Mouse (Mus musculus): Measurements from ENCODE around the gene Fam206a. TPM values are rescaled to one million over a fixed set of nuclear protein-coding genes. Genes with fewer than 3 reads are reported as not detected.

Fam206a gene
- polyA plus RNA-seq (2015; fragmentation: Nextera tagmentation; extraction: Ambion mirVana) = 13.0 and 14.9 TPM in 2 replicates

- peak within 1 kb of the TSS; percentile 74 for H3K27ac ChIP-seq
- no peaks in the 10 kb centered on the region for H3K9me3 ChIP-seq
- peak within 1 kb of the TSS; percentile 81 for H3K4me3 ChIP-seq (replicated peaks)
- ATAC-seq = peak; percentile 99
- under 1% methylated on average over 72 of the region's 72 CpGs for WGBS
- H3K4me2 ChIP-seq (replicated peaks) = peak within 1 kb of the TSS; percentile 81
- peaks cover 14% of the 10 kb centered on the region; the same call in 1 of the 2 replicates for H3K36me3 ChIP-seq
- H3K9ac ChIP-seq = peak within 1 kb of the TSS; percentile 70
- H3K27me3 ChIP-seq (replicated peaks) = no peaks in the 10 kb centered on the region
- H3K4me1 ChIP-seq (replicated peaks) = peaks cover 20% of the 10 kb centered on the region
Measured at GRCm38 (mm10) chr4:56801907-56802668, at the start of gene Fam206a, which contains the start of gene Elp1. TSS of gene Fam206a (plus strand) at chr4:56802345. TSS of gene Elp1 (minus strand) at chr4:56802331.

DNA sequence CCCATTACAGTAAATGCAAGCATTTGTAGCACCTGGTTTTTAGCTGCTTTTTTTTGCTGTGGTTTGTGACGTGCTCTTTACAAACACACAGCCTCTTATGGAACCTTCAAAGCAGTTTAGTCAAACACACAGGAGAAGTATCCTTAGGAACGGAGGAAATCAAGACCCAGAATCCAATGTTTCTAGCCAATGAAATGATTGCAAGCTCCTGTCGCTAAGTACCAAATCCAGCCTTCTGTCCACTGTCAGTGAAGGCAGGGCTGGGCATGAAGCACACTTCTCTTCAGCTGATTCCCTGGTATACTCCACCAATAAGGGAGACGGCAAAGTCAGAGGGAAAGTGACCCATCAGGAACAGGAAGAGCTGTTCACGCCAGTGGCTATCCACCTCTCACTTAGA lies 46.1 kb upstream of the Fam206a start:
- H3K36me3 ChIP-seq = peaks cover 37% of the 10 kb centered on the region
- no peaks in the 10 kb centered on the region for H3K9me3 ChIP-seq

DNA sequence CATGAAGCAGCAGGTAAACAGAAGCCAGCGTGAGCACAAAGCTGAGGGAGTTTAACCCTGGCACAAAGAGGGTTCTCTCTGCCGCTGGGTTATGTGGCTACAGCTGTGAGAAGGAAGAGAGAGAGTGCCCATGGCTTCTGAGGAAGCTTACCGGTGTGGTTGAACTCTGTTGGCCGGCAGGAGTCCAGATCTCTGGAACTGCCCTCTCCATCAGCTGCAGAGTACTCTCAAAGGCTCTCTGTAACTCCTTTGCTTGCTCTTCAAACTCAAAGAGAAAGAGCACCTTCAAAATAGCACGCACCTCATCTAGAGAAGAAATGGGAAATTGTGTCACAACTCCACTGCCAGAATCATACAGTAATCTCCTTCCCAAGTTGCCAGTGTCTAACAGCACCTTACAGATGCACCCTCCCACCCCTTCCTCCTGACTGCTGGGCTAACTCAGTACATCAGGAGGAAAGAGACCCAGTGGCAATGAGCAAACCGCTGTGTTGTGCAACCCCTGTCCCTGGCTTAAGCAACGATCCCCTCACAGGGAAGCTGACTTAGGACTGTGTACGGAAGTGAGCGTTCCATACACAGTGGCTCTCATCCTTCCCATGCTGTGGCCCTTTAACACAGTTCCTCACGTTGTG lies 45.1 kb upstream of the Fam206a start:
- Histone ChIP-seq H3K27me3 (replicated peaks) (no peaks in the 10 kb centered on the region), H3K27ac (no peak overlapping the region), H3K9me3 (no peaks in the 10 kb centered on the region), H3K36me3 (peaks cover 40% of the 10 kb centered on the region), H3K9ac (no peak overlapping the region), H3K4me2 (replicated peaks) (no peak overlapping the region), H3K4me3 (replicated peaks) (no peak overlapping the region), H3K4me1 (replicated peaks) (no peaks in the 10 kb centered on the region)
- WGBS = 91% methylated on average over 10 of the region's 10 CpGs
- no peak for ATAC-seq

More for the DNA sequence above, 46.1 kb upstream of the Fam206a start:
- WGBS = 89% methylated on average over 5 of the region's 5 CpGs
- Histone ChIP-seq H3K4me3 (replicated peaks) (no peak overlapping the region), H3K4me1 (replicated peaks) (no peaks in the 10 kb centered on the region), H3K4me2 (replicated peaks) (no peak overlapping the region), H3K27ac (no peak overlapping the region), H3K27me3 (replicated peaks) (no peaks in the 10 kb centered on the region), H3K9ac (no peak overlapping the region)
- ATAC-seq = no peak

DNA sequence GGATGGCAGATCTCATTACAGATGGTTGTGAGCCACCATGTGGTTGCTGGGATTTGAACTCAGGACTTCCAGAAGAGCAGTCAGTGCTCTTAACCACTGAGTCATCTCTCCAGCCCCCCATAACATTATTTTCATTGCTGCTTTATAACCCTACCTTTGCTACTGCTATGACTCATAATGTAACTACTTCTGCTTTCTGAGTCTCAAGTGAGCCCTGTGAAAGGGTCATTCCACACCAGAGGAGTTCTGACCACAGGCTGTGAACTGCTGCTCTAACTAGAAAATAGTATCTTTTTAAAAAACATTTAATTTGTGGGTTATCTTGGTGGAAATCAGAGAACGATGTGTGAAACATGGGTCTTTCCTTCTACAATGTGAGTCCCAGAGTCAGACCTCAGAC lies 44.5 kb upstream of the Fam206a start:
- Histone ChIP-seq H3K9ac (no peak overlapping the region), H3K27me3 (replicated peaks) (no peaks in the 10 kb centered on the region), H3K27ac (no peak overlapping the region), H3K36me3 (peaks cover 40% of the 10 kb centered on the region), H3K4me1 (replicated peaks) (no peaks in the 10 kb centered on the region), H3K4me2 (replicated peaks) (no peak overlapping the region), H3K4me3 (replicated peaks) (no peak overlapping the region), H3K9me3 (no peaks in the 10 kb centered on the region)
- no peak for ATAC-seq
- WGBS = 97% methylated on average over 1 of the region's 1 CpGs

GRCm38 (mm10) chr4:56767861-56768284 lies 34.3 kb upstream of the Fam206a start:
- Histone ChIP-seq H3K9me3 (no peaks in the 10 kb centered on the region), H3K4me2 (replicated peaks) (no peak overlapping the region), H3K4me1 (replicated peaks) (no peaks in the 10 kb centered on the region), H3K36me3 (peaks cover 44% of the 10 kb centered on the region), H3K27me3 (replicated peaks) (no peaks in the 10 kb centered on the region), H3K9ac (no peak overlapping the region), H3K27ac (no peak overlapping the region), H3K4me3 (replicated peaks) (no peak overlapping the region)
- WGBS = 63% methylated on average over 5 of the region's 5 CpGs
- ATAC-seq = no peak

DNA sequence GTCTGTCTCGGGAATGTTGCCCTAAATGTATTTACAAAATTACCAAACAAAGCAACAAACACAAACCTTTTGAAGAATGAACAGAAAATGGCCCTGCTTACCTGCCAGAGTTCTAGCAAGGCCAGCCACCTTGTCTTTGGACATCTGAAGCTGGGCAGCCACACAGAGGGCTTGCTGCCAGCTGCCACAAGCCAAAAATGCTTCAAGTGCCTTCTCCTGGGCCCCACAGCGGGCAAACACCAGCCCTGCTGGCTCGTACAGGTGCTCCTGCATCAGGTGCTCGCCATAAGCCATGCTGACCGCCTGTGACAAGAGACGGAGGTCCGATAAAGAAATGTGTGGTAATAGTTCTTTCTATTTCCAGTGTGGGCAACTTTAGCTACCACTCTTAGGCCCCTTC lies 33.2 kb upstream of the Fam206a start:
- no peak overlapping the region for H3K27ac ChIP-seq
- ATAC-seq = no peak
- no peak overlapping the region for H3K4me3 ChIP-seq (replicated peaks)
- 91% methylated on average over 7 of the region's 7 CpGs for WGBS
- no peaks in the 10 kb centered on the region for H3K9me3 ChIP-seq
- no peak overlapping the region for H3K9ac ChIP-seq
- H3K36me3 ChIP-seq = peaks cover 53% of the 10 kb centered on the region
- no peak overlapping the region for H3K4me2 ChIP-seq (replicated peaks)
- H3K27me3 ChIP-seq (replicated peaks) = no peaks in the 10 kb centered on the region
- no peaks in the 10 kb centered on the region for H3K4me1 ChIP-seq (replicated peaks)

- Histone ChIP-seq H3K36me3 (peaks cover 52% of the 10 kb centered on the region), H3K4me3 (replicated peaks) (no peak overlapping the region), H3K9me3 (no peaks in the 10 kb centered on the region), H3K4me2 (replicated peaks) (no peak overlapping the region), H3K4me1 (replicated peaks) (no peaks in the 10 kb centered on the region), H3K27ac (no peak overlapping the region), H3K27me3 (replicated peaks) (no peaks in the 10 kb centered on the region), H3K9ac (no peak overlapping the region)
- peak; percentile 60; the same call in 1 of the 2 replicates for ATAC-seq
- 71% methylated on average over 1 of the region's 1 CpGs for WGBS
Measured at GRCm38 (mm10) chr4:56771065-56771464, 31.1 kb upstream of the Fam206a start.

- Histone ChIP-seq H3K9me3 (no peaks in the 10 kb centered on the region), H3K36me3 (peaks cover 67% of the 10 kb centered on the region), H3K9ac (no peak overlapping the region), H3K4me3 (replicated peaks) (no peak overlapping the region), H3K27ac (no peak overlapping the region), H3K27me3 (replicated peaks) (no peaks in the 10 kb centered on the region), H3K4me2 (replicated peaks) (no peak overlapping the region), H3K4me1 (replicated peaks) (no peaks in the 10 kb centered on the region)
- ATAC-seq = no peak
- WGBS = 41% methylated on average over 1 of the region's 1 CpGs
Measured at GRCm38 (mm10) chr4:56791373-56791772, 10.8 kb upstream of the Fam206a start.

GRCm38 (mm10) chr4:56802669-56803150 lies 565 bp downstream of the Fam206a start:
- Histone ChIP-seq H3K27ac (peak overlapping the region; percentile 74; the same call in 1 of the 2 replicates), H3K9ac (peak overlapping the region; percentile 70), H3K4me3 (replicated peaks) (peak overlapping the region; percentile 81), H3K36me3 (peaks cover 11% of the 10 kb centered on the region; the same call in 1 of the 2 replicates), H3K4me1 (replicated peaks) (peaks cover 20% of the 10 kb centered on the region), H3K27me3 (replicated peaks) (no peaks in the 10 kb centered on the region), H3K4me2 (replicated peaks) (peak overlapping the region; percentile 81), H3K9me3 (no peaks in the 10 kb centered on the region)
- WGBS = 1% methylated on average over 25 of the region's 25 CpGs
- peak; percentile 44 for ATAC-seq

DNA sequence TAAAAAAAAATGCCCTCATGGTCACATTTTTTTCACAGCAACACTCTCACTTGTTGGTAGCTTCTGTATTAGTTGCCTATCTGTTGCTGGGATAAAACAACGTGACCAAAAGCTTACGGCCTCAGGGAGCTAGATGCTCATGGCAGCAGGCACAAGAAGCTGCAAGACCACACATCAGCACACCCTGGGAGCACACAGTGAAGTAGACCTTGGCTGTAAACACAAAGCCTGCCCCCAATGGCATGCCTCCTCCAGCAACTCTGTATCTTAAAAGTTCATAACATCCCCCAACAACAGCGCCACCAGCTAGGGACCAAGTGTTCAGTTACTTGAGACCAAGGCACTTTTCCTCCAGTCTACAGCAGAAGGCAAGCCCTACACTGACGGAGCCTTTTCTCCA lies 6.9 kb downstream of the Fam206a start:
- Histone ChIP-seq H3K36me3 (peaks cover 8% of the 10 kb centered on the region; the same call in 1 of the 2 replicates), H3K27me3 (replicated peaks) (no peaks in the 10 kb centered on the region), H3K9me3 (no peaks in the 10 kb centered on the region), H3K4me3 (replicated peaks) (no peak overlapping the region), H3K27ac (no peak overlapping the region), H3K4me1 (replicated peaks) (no peaks in the 10 kb centered on the region), H3K4me2 (replicated peaks) (no peak overlapping the region), H3K9ac (no peak overlapping the region)
- 69% methylated on average over 4 of the region's 4 CpGs for WGBS
- no peak for ATAC-seq

DNA sequence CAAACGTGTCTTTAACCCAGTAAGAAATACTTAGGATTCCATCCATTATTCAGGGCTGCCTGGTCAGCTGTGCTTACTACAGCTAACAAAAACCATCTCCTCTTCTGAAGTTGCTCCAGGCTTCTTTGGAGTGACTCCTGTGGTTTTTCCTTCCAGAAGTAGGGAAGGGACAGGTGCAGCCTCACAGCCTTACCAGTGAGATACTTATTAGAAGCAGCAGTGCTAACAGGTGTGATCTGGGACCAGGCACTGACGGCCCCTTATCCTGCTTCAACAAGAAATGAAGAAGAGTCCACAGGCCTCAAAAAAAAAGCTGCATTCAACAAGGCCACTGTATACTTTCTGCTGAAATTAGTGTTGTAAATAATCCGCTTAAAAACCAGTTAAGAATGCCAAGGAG lies 9.5 kb downstream of the Fam206a start:
- no peak overlapping the region for H3K27ac ChIP-seq
- no peaks in the 10 kb centered on the region for H3K4me1 ChIP-seq (replicated peaks)
- no peak overlapping the region for H3K4me3 ChIP-seq (replicated peaks)
- H3K9me3 ChIP-seq = no peaks in the 10 kb centered on the region
- H3K9ac ChIP-seq = no peak overlapping the region
- 65% methylated on average over 3 of the region's 3 CpGs for WGBS
- H3K27me3 ChIP-seq (replicated peaks) = no peaks in the 10 kb centered on the region
- H3K4me2 ChIP-seq (replicated peaks) = no peak overlapping the region
- peaks cover 3% of the 10 kb centered on the region; the same call in 1 of the 2 replicates for H3K36me3 ChIP-seq
- ATAC-seq = no peak

- Histone ChIP-seq H3K27ac (no peak overlapping the region), H3K4me2 (replicated peaks) (no peak overlapping the region), H3K4me3 (replicated peaks) (no peak overlapping the region), H3K36me3 (no peaks in the 10 kb centered on the region), H3K9me3 (no peaks in the 10 kb centered on the region), H3K9ac (no peak overlapping the region), H3K27me3 (replicated peaks) (no peaks in the 10 kb centered on the region), H3K4me1 (replicated peaks) (no peaks in the 10 kb centered on the region)
- 59% methylated on average over 4 of the region's 4 CpGs for WGBS
- no peak for ATAC-seq
Measured at GRCm38 (mm10) chr4:56812096-56812495, 10.0 kb downstream of the Fam206a start.

Measured in intestine, embryonic 15.5 days (tissue).